ENCODE assay signal across 14 mouse cellular contexts in genomic region chr3:84936252-84936651, GRCm38 (mm10).
DNase-seq lines count a peak whose midpoint lies in the region; ATAC-seq and TF ChIP-seq lines count a peak whose summit lies in the region.
"Had no signal": no experiment of that assay in that cellular context is flagged by ENCODE, and none has a peak within 500 bp of the region (broad histone marks: within the 10 kb centered on the region; RNA-seq: fewer than 3 reads in every experiment).

No protein-coding gene starts in this region.

- no peaks in the 10 kb centered on the region for H3K79me2 ChIP-seq in CH12.LX (replicated peaks; ENCODE audit: control insufficient read depth, extremely low read depth, insufficient read depth, poor library complexity, severe bottlenecking)

- no peak for TF ChIP-seq EP300 in CH12.LX (IDR thresholded peaks at IDR 0.05; ENCODE audit: low read length)

- H3K27ac ChIP-seq in kidney, postnatal 0 days = no peak overlapping the region
- no peak overlapping the region for H3K27ac ChIP-seq in CH12.LX (ENCODE audit: insufficient read depth, low read depth)
- H3K27ac ChIP-seq: hindbrain, embryonic 15.5 days; liver, embryonic 15.5 days had no signal

- in situ Hi-C loops in CH12.LX (cut with MboI; ENCODE audit: low pct_ligation_motif_present, low pct_unique_long_range_greater_than_20kb, low sequenced_read_pairs) = loop anchor here (25.0 kb wide), 2 partner anchors 351 to 626 kb away; partner anchors contain the start of gene Gatb

- ATAC-seq in kidney, postnatal 0 days (replicated peaks; ENCODE audit: low FRiP score, low read depth) = no peak

- DNase-seq in cerebellum, adult 9-10 months = peak; percentile 62
- no peak for DNase-seq in cerebellum, postnatal 36 days
- DNase-seq in kidney, postnatal 0 days (ENCODE audit: low spot score) = peak; percentile 76
- DNase-seq in kidney, postnatal 36 days = no peak
- DNase-seq in CH12.LX (ENCODE audit: extremely low read depth) = peak; percentile 30
- peak; percentile 9 for DNase-seq in embryo, embryonic 11.5 days (ENCODE audit: low read depth, low spot score)
- DNase-seq in adrenal gland, adult 2 months = no peak
- DNase-seq in cerebellum, adult 11 months = no peak
- DNase-seq: kidney, postnatal 10 days; thymus, adult 18-20 months had no signal

- peak; percentile 82 for TF ChIP-seq RAD21 in CH12.LX (IDR thresholded peaks at IDR 0.05; ENCODE audit: low read depth, low read length)

- dilution Hi-C loops in CH12.LX (cut with MboI; ENCODE audit: extremely low pct_ligation_motif_present, extremely low pct_unique_long_range_greater_than_20kb, low sequenced_read_pairs) = no loop called here

- peak; percentile 68 for TF ChIP-seq CTCF in kidney, postnatal 0 days (IDR thresholded peaks at IDR 0.05; ENCODE audit: low read depth)
- peak in 1 of 2 experiments; percentile 64; a peak in 2 of 4 replicates for TF ChIP-seq CTCF in CH12.LX (conservative IDR thresholded peaks at IDR 0.05 in 1 of 2, IDR thresholded peaks at IDR 0.05 in 1 of 2; ENCODE audit: low read depth in 2 of 2, low read length in 2 of 2)

- H3K27me3 ChIP-seq in kidney, postnatal 0 days (ENCODE audit: insufficient read depth, low read length) = no peaks in the 10 kb centered on the region
- H3K27me3 ChIP-seq in CH12.LX (replicated peaks) = no peaks in the 10 kb centered on the region
- H3K27me3 ChIP-seq: forebrain, embryonic 12.5 days; hindbrain, embryonic 15.5 days; liver, embryonic 15.5 days; midbrain, embryonic 12.5 days had no signal

- 42% methylated on average over 2 of the region's 2 CpGs for WGBS in kidney, postnatal 0 days

- H3K9me3 ChIP-seq in kidney, postnatal 0 days (replicated peaks; ENCODE audit: low read length) = no peaks in the 10 kb centered on the region
- H3K9me3 ChIP-seq in CH12.LX (replicated peaks; ENCODE audit: low read length) = no peaks in the 10 kb centered on the region
- H3K9me3 ChIP-seq: forebrain, embryonic 12.5 days; hindbrain, embryonic 15.5 days; liver, embryonic 15.5 days; midbrain, embryonic 12.5 days had no signal

- H3K4me1 ChIP-seq in kidney, postnatal 0 days (replicated peaks; ENCODE audit: insufficient read depth, low read length) = no peaks in the 10 kb centered on the region
- H3K4me1 ChIP-seq in CH12.LX (ENCODE audit: control insufficient read depth in 1 of 2, insufficient read depth in 2 of 2) = peaks cover 3 to 29% of the 10 kb centered on the region in 2 experiments; a peak in 3 of 4 replicates

- H3K4me2 ChIP-seq in kidney, postnatal 0 days (ENCODE audit: low read length) = no peak overlapping the region
- no peak overlapping the region for H3K4me2 ChIP-seq in CH12.LX (ENCODE audit: insufficient read depth, low read depth, poor library complexity, severe bottlenecking)
- H3K4me2 ChIP-seq: forebrain, embryonic 12.5 days; hindbrain, embryonic 15.5 days; liver, embryonic 15.5 days; midbrain, embryonic 12.5 days had no signal

- TF ChIP-seq POLR2A in CH12.LX (IDR thresholded peaks at IDR 0.05; ENCODE audit: low read depth, low read length) = no peak

- no peak overlapping the region for H3K4me3 ChIP-seq in kidney, postnatal 0 days (replicated peaks; ENCODE audit: low read depth, low read length)
- no peak overlapping the region for H3K4me3 ChIP-seq in CH12.LX (replicated peaks in 1 of 3; ENCODE audit: low read depth in 2 of 3, low read length in 2 of 3, poor library complexity in 1 of 3)
- H3K4me3 ChIP-seq: forebrain, embryonic 12.5 days; hindbrain, embryonic 15.5 days; liver, embryonic 15.5 days; midbrain, embryonic 12.5 days had no signal

- no peak overlapping the region for H3K9ac ChIP-seq in kidney, postnatal 0 days (ENCODE audit: low read depth, low read length)
- no peak overlapping the region for H3K9ac ChIP-seq in CH12.LX (ENCODE audit: insufficient read depth, low read depth)
- H3K9ac ChIP-seq: forebrain, embryonic 12.5 days; hindbrain, embryonic 15.5 days; liver, embryonic 15.5 days; midbrain, embryonic 12.5 days had no signal

- H3K36me3 ChIP-seq in kidney, postnatal 0 days (ENCODE audit: insufficient read depth, low read length) = no peaks in the 10 kb centered on the region
- H3K36me3 ChIP-seq in CH12.LX (replicated peaks in 1 of 2; ENCODE audit: control insufficient read depth in 1 of 2, insufficient read depth in 1 of 2, low read length in 1 of 2) = peaks cover 0 to 8% of the 10 kb centered on the region in 2 experiments
- H3K36me3 ChIP-seq: forebrain, embryonic 12.5 days; hindbrain, embryonic 15.5 days; liver, embryonic 15.5 days; midbrain, embryonic 12.5 days had no signal

TF ChIP-seq in CH12.LX, 34 proteins besides CTCF, POLR2A, EP300 and RAD21:
- peak; percentile 2; the same call in 1 of the 2 replicates for TF ChIP-seq ZC3H11A (IDR thresholded peaks at IDR 0.05; ENCODE audit: low read depth, low read length)
- peak; percentile 54 for TF ChIP-seq SMC3 (IDR thresholded peaks at IDR 0.05; ENCODE audit: low read depth, low read length)
- TF ChIP-seq TCF12 (IDR thresholded peaks at IDR 0.05; ENCODE audit: low read depth, low read length) = no peak
- TF ChIP-seq USF1 (IDR thresholded peaks at IDR 0.05; ENCODE audit: low read depth, low read length) = no peak
- no peak for TF ChIP-seq JUND (conservative IDR thresholded peaks at IDR 0.05; ENCODE audit: low read depth, low read length)
- TF ChIP-seq ZKSCAN1 (IDR thresholded peaks at IDR 0.05; ENCODE audit: borderline replicate concordance, low read depth, low read length) = no peak
- TF ChIP-seq MAZ (IDR thresholded peaks at IDR 0.05; ENCODE audit: low read depth, low read length) = no peak
- TF ChIP-seq IRF4 (IDR thresholded peaks at IDR 0.05; ENCODE audit: low read depth, low read length) = no peak
- no peak for TF ChIP-seq USF2 (conservative IDR thresholded peaks at IDR 0.05; ENCODE audit: low read depth, low read length)
- no peak for TF ChIP-seq SIN3A (IDR thresholded peaks at IDR 0.05; ENCODE audit: low read length)
TF ChIP-seq in CH12.LX: peak in this region for 2.

Comparison
In these comparisons a context has a peak if more than half of its experiments do, and no peak if none do; other contexts are left out.
1. DNase-seq: peak in cerebellum, adult 9-10 months (single experiment), kidney, postnatal 0 days (single experiment), CH12.LX (single experiment) and embryo, embryonic 11.5 days (single experiment); none in cerebellum, postnatal 36 days (0 of 2), kidney, postnatal 36 days (0 of 2), adrenal gland, adult 2 months (single experiment) and cerebellum, adult 11 months (single experiment).